Mouse (Mus musculus) C2C12 (cell line): ENCODE measurements at regions not wholly inside any gene's neighbourhood (a gene's known extent, or its start where the extent isn't known, plus 50 kb on each side); places are given as distances from the start of the nearest gene placed in this dataset.

ENCODE experiments used
- CTCF ChIP-seq: IDR thresholded peaks from one replicate; pipeline ENCODE4 v1.5.1; 2011; ENCODE audit not compliant: control insufficient read depth, insufficient read depth, insufficient read length
- USF1 ChIP-seq: IDR thresholded peaks from one replicate; pipeline ENCODE4 v1.6.1; 2011; ENCODE audit warnings: low read depth, mild to moderate bottlenecking, control low read depth, moderate library complexity

DNA sequence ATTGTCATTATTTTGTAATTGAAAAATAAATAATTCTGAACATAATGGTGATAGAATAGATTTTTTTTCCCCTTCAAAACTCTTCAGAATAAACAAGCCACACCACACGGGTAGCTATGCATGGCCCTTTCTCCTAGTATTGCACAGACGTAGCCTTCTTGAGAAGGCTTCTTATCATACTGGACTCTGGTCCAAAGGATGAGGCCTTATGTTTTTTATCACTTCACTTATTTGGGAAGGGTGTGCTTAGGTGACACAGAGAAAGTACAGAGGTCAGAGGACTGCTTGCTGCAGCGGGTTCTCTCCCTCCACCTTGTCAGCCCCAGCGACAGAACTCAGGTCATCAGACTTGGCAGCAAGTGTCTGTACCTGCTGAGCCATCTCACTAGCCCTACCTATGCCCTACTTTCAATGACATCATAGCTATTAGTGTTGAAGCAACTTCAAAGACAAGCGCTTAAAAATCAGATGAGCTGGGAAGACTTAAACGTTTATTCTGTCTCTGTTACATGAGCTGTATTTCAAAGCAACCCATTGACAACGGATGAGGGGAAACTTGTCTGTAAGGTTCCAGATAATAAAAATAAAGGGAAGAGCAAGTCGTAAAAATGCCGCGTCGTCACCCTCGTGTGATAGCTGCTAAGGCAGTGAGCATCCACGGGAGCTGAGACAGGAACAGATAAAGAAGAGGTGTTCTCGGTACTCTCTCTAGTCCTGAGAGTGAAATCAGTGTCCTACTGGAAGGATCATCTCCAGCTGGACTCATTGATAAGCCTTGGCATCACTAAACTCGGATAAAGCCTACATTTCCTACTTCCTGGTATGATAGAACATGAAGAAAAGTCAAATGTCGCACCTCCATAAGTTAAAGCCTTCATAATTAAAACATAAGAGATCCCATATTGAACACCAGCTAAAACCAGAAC lies 226.2 kb downstream of the Sp3 start:
- TF ChIP-seq USF1 (no peak), CTCF (no peak)
